Mouse (Mus musculus): Measurements from ENCODE around the gene Ncoa7. TPM values are rescaled to one million over a fixed set of nuclear protein-coding genes. Genes with fewer than 3 reads are reported as not detected.

Gene Ncoa7
- polyA plus RNA-seq, 1 experiment from 2014 or later = 12.2 TPM

DNA sequence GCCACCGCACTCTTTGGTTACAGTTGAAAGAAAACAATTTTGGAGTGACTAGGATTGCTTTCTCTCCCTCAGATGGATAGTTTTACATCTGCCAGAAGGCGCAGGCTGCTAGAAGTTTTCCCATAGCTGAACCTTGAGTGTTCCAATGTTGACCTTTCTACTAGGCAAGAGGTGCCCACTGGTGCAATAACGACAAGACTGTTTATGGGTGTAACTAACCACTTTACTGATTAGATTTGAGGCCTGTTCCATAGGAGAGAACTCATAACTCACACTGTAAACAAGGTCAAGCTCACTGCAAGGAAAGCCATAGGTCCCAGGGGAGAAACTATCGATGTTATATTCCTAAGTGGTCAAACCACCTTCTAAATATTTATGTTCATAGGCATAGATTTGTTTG lies 119.7 kb downstream of the Ncoa7 start:
- DNase-seq (ENCODE audit: low spot score) = peak; percentile 37

DNA sequence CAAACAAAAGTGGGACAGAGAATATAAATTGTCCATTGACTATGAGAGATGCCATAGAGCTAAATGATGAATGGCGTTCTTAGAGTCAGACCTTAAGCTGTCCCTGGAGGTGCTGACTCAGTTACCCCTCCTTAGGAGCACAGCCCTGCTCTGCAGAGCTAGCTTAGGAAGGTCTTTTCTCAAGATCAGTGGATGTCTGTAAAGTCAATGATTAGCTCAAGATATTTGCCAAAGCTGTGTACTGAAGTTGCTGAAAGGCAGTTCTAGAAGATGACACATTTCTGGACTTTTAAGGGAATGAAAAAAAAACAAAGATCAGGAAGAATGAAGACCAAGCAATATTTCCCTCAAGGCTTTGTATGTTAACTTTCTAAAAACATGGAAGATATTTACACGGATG lies 123.4 kb downstream of the Ncoa7 start:
- H3K9ac ChIP-seq (ENCODE audit: low read length) = no peak overlapping the region
- no peaks in the 10 kb centered on the region for H3K36me3 ChIP-seq (ENCODE audit: control insufficient read depth, insufficient read depth, low read length)
- no peaks in the 10 kb centered on the region for H3K4me1 ChIP-seq (replicated peaks; ENCODE audit: control insufficient read depth, insufficient read depth)
- no peaks in the 10 kb centered on the region for H3K27me3 ChIP-seq (ENCODE audit: control insufficient read depth, insufficient read depth, low read length)
- H3K4me3 ChIP-seq (ENCODE audit: low read depth, low read length) = no peak overlapping the region
- ATAC-seq (ENCODE audit: low FRiP score, low TSS enrichment) = no peak
- no peaks in the 10 kb centered on the region for H3K9me3 ChIP-seq (ENCODE audit: control insufficient read depth, low read length)
- no peak for DNase-seq (ENCODE audit: low spot score)
- TF ChIP-seq CTCF (IDR thresholded peaks at IDR 0.05; ENCODE audit: low read depth) (no peak), EP300 (optimal IDR thresholded peaks at IDR 0.05) (no peak)
- no peak overlapping the region for H3K4me2 ChIP-seq (replicated peaks; ENCODE audit: low read depth)
- WGBS = 94% methylated on average over 2 of the region's 2 CpGs
- no peak overlapping the region for H3K27ac ChIP-seq (replicated peaks)

More for the DNA sequence above, 119.7 kb downstream of the Ncoa7 start:
- Histone ChIP-seq H3K9me3 (ENCODE audit: control insufficient read depth, low read length) (no peaks in the 10 kb centered on the region), H3K4me1 (replicated peaks; ENCODE audit: control insufficient read depth, insufficient read depth) (no peaks in the 10 kb centered on the region), H3K4me2 (replicated peaks; ENCODE audit: low read depth) (no peak overlapping the region), H3K27me3 (ENCODE audit: control insufficient read depth, insufficient read depth, low read length) (no peaks in the 10 kb centered on the region), H3K36me3 (ENCODE audit: control insufficient read depth, insufficient read depth, low read length) (no peaks in the 10 kb centered on the region), H3K27ac (replicated peaks) (no peak overlapping the region), H3K9ac (ENCODE audit: low read length) (no peak overlapping the region), H3K4me3 (ENCODE audit: low read depth, low read length) (no peak overlapping the region)
- 77% methylated on average over 4 of the region's 4 CpGs for WGBS
- TF ChIP-seq EP300 (optimal IDR thresholded peaks at IDR 0.05) = no peak
- no peak for TF ChIP-seq CTCF (IDR thresholded peaks at IDR 0.05; ENCODE audit: low read depth)
- ATAC-seq (ENCODE audit: low FRiP score, low TSS enrichment) = peak; percentile 94

DNA sequence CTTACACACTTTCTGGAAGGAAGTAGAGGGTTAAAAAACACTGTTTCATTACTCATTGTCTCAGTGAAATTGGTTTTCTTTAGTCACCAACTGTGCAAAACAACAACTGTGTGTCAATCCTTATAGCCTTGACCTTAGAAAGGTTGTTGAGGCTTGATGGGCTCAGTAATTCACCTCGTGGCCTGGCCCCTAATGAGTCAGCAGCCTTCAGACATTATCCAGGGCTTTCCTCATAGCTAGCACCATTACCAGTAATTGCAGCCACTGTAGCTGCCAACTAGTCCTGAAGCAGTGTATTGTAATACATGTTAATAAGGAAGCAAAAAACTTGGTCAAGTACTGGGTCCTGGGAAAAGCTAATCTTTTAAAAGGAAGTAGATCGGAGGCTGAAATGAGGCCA lies 125.1 kb downstream of the Ncoa7 start:
- Histone ChIP-seq H3K36me3 (ENCODE audit: control insufficient read depth, insufficient read depth, low read length) (no peaks in the 10 kb centered on the region), H3K9me3 (ENCODE audit: control insufficient read depth, low read length) (no peaks in the 10 kb centered on the region), H3K4me1 (replicated peaks; ENCODE audit: control insufficient read depth, insufficient read depth) (no peaks in the 10 kb centered on the region), H3K4me3 (ENCODE audit: low read depth, low read length) (no peak overlapping the region), H3K27ac (replicated peaks) (no peak overlapping the region), H3K27me3 (ENCODE audit: control insufficient read depth, insufficient read depth, low read length) (no peaks in the 10 kb centered on the region), H3K9ac (ENCODE audit: low read length) (no peak overlapping the region), H3K4me2 (replicated peaks; ENCODE audit: low read depth) (no peak overlapping the region)
- DNase-seq (ENCODE audit: low spot score) (no peak), ATAC-seq (ENCODE audit: low FRiP score, low TSS enrichment) (peak; percentile 77; the same call in 1 of the 2 replicates)
- WGBS = 77% methylated on average over 2 of the region's 2 CpGs
- TF ChIP-seq CTCF (IDR thresholded peaks at IDR 0.05; ENCODE audit: low read depth) = no peak
- TF ChIP-seq EP300 (optimal IDR thresholded peaks at IDR 0.05) = no peak

DNA sequence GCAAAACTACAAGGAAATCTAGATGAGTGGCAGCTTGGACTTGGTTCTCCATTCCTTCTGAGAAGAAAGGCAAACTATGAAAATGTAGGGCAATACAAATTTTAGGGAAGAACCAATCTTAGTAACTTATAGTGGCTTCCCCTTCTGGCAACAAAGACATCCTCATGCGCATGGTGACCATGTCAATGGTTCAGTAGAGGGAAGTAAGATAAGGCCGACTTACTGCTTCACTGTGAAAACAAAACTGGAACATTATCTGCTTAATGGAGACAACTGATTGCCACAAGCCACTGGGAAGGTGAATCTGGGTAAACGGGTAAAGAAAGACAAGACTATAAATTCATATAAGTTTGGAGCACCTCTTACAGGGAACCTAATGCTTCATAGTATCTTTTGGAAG lies 128.3 kb downstream of the Ncoa7 start:
- Histone ChIP-seq H3K9me3 (ENCODE audit: control insufficient read depth, low read length) (no peaks in the 10 kb centered on the region), H3K27me3 (ENCODE audit: control insufficient read depth, insufficient read depth, low read length) (no peaks in the 10 kb centered on the region), H3K36me3 (ENCODE audit: control insufficient read depth, insufficient read depth, low read length) (no peaks in the 10 kb centered on the region), H3K27ac (replicated peaks) (no peak overlapping the region), H3K4me1 (replicated peaks; ENCODE audit: control insufficient read depth, insufficient read depth) (no peaks in the 10 kb centered on the region), H3K4me3 (ENCODE audit: low read depth, low read length) (no peak overlapping the region), H3K9ac (ENCODE audit: low read length) (no peak overlapping the region), H3K4me2 (replicated peaks; ENCODE audit: low read depth) (no peak overlapping the region)
- no peak for TF ChIP-seq CTCF (IDR thresholded peaks at IDR 0.05; ENCODE audit: low read depth)
- no peak for TF ChIP-seq EP300 (optimal IDR thresholded peaks at IDR 0.05)
- DNase-seq (ENCODE audit: low spot score) (no peak), ATAC-seq (ENCODE audit: low FRiP score, low TSS enrichment) (no peak)
- 86% methylated on average over 3 of the region's 3 CpGs for WGBS

DNA sequence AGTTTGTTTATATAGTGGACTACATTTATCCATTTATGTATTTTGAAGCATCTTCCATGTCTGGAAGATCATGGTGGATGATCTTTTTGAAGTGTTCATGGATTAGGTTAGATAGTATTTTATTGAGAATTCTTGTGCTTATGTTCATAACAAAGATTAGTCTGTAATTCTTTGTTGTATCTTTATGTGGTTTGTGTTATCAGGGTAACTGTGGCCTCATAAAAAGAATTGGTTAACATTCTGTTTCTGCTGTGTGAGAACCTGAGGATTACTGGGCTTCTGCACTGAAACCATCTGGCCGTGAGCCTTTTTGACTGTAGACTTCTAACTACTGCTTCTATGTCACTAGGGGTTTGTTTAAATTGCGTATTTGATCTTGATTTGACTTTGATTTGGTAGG lies 136.5 kb downstream of the Ncoa7 start:
- Histone ChIP-seq H3K4me1 (replicated peaks; ENCODE audit: control insufficient read depth, insufficient read depth) (no peaks in the 10 kb centered on the region), H3K4me2 (replicated peaks; ENCODE audit: low read depth) (no peak overlapping the region)
- 87% methylated on average over 2 of the region's 2 CpGs for whole genome bisulfite sequencing

DNA sequence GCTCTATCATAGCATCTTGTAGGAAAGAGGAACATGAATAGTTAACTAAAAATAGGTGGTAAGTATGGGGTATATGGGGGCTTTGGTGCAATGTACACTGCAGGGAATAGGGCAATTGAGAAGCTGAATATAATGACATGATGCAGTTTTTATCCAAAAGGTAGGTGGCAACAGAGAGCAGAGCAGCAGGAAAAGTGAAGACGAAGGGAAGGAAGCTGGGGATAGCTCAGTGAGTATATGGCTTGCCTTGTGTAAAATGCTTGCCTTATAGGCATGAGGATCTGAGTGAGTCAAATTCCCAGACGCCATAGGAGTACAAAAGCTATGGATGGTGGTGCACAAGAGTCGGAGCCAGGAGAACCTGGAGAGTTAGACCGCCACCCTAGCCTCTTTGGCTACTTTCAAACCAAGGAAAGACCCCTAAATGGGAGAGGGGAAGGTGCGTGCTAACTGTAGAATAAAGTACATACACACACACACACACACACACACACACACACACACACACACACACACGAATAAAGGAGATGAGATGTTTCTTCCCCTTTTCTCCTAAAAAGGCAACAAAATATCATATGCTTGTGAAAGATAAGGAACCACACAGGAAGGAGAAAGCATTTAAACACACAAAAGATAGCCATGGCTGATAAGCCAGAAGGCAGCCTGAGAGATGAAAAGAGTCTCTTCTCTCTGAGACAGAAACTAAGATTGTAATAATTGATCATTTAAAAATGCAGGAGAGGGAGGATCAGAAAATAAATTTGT lies 142.4 kb downstream of the Ncoa7 start:
- H3K4me2 ChIP-seq (replicated peaks; ENCODE audit: low read depth) = no peak overlapping the region
- ATAC-seq (ENCODE audit: low FRiP score, low TSS enrichment) = no peak
- WGBS = 85% methylated on average over 6 of the region's 6 CpGs
- no peaks in the 10 kb centered on the region for H3K4me1 ChIP-seq (replicated peaks; ENCODE audit: control insufficient read depth, insufficient read depth)
- no peak overlapping the region for H3K4me3 ChIP-seq (ENCODE audit: low read depth, low read length)
- peak; percentile 69 for TF ChIP-seq CTCF (IDR thresholded peaks at IDR 0.05; ENCODE audit: low read depth)
- TF ChIP-seq EP300 (optimal IDR thresholded peaks at IDR 0.05) = no peak
- no peaks in the 10 kb centered on the region for H3K9me3 ChIP-seq (ENCODE audit: control insufficient read depth, low read length)
- H3K27me3 ChIP-seq (ENCODE audit: control insufficient read depth, insufficient read depth, low read length) = no peaks in the 10 kb centered on the region
- no peak overlapping the region for H3K9ac ChIP-seq (ENCODE audit: low read length)
- no peaks in the 10 kb centered on the region for H3K36me3 ChIP-seq (ENCODE audit: control insufficient read depth, insufficient read depth, low read length)
- DNase-seq (ENCODE audit: low spot score) = no peak
- H3K27ac ChIP-seq (replicated peaks) = no peak overlapping the region

More for the DNA sequence above, 136.5 kb downstream of the Ncoa7 start:
- Histone ChIP-seq H3K9me3 (ENCODE audit: control insufficient read depth, low read length) (no peaks in the 10 kb centered on the region), H3K9ac (ENCODE audit: low read length) (no peak overlapping the region), H3K27ac (replicated peaks) (no peak overlapping the region), H3K27me3 (ENCODE audit: control insufficient read depth, insufficient read depth, low read length) (no peaks in the 10 kb centered on the region), H3K36me3 (ENCODE audit: control insufficient read depth, insufficient read depth, low read length) (no peaks in the 10 kb centered on the region), H3K4me3 (ENCODE audit: low read depth, low read length) (no peak overlapping the region)
- DNase-seq (ENCODE audit: low spot score) = no peak
- no peak for ATAC-seq (ENCODE audit: low FRiP score, low TSS enrichment)
- TF ChIP-seq CTCF (IDR thresholded peaks at IDR 0.05; ENCODE audit: low read depth) (no peak), EP300 (optimal IDR thresholded peaks at IDR 0.05) (no peak)
